Comparison of ENCODE assay signal across 9 mouse cellular contexts in genomic region chr2:13672946-13673345, GRCm38 (mm10).
A peak's percentile ranks its signal among the peaks of the same experiment; 100 is the strongest.
DNase-seq lines count a peak whose midpoint lies in the region; ATAC-seq and TF ChIP-seq lines count a peak whose summit lies in the region.
"Had no signal": no experiment of that assay in that cellular context is flagged by ENCODE, and none has a peak within 500 bp of the region (broad histone marks: within the 10 kb centered on the region; RNA-seq: fewer than 3 reads in every experiment).

No protein-coding gene starts in this region.

- H3K9me3 ChIP-seq in intestine, postnatal 0 days (ENCODE audit: control insufficient read depth): no peaks in the 10 kb centered on the region
- no peaks in the 10 kb centered on the region for H3K9me3 ChIP-seq in intestine, embryonic 15.5 days
- H3K9me3 ChIP-seq in intestine, embryonic 16.5 days (ENCODE audit: control insufficient read depth, low read length): no peaks in the 10 kb centered on the region; the same call in 1 of the 2 replicates
- H3K9me3 ChIP-seq: limb, embryonic 12.5 days had no signal

- no peak overlapping the region for H3K27ac ChIP-seq in intestine, postnatal 0 days (ENCODE audit: low read depth, low read length)
- H3K27ac ChIP-seq in intestine, embryonic 15.5 days: no peak overlapping the region
- no peak overlapping the region for H3K27ac ChIP-seq in intestine, embryonic 16.5 days (ENCODE audit: low read length)
- H3K27ac ChIP-seq: limb, embryonic 12.5 days had no signal

- ATAC-seq in intestine, postnatal 0 days: no peak
- no peak for ATAC-seq in intestine, embryonic 15.5 days
- peak; percentile 51 for ATAC-seq in activated CD4-positive, CD25-positive, alpha-beta regulatory T cell, adult 4 months
- ATAC-seq in intestine, embryonic 16.5 days: no peak

- 68% methylated on average over 3 of the region's 3 CpGs for WGBS in intestine, postnatal 0 days
- WGBS in intestine, embryonic 15.5 days: 59% methylated on average over 3 of the region's 3 CpGs
- WGBS in intestine, embryonic 16.5 days: 66% methylated on average over 3 of the region's 3 CpGs

- DNase-seq in CD8-positive naive resting alpha-beta T cell, adult 2 months (ENCODE audit: low read depth in 2 of 2, low spot score in 2 of 2): peak; percentile 54 to 61
- peak; percentile 16 for DNase-seq in lung, postnatal 10 days
- DNase-seq in thymus, postnatal 14 days: peak; percentile 70
- DNase-seq in frontal cortex, postnatal 14 days (ENCODE audit: low spot score in 2 of 2): no peak

- peak; percentile 67 for TF ChIP-seq CTCF in intestine, postnatal 0 days (IDR thresholded peaks at IDR 0.05; ENCODE audit: low read depth)

- no peak overlapping the region for H3K9ac ChIP-seq in intestine, postnatal 0 days (ENCODE audit: low read depth, low read length)
- no peak overlapping the region for H3K9ac ChIP-seq in intestine, embryonic 15.5 days
- H3K9ac ChIP-seq in intestine, embryonic 16.5 days (ENCODE audit: low read depth, low read length): no peak overlapping the region
- H3K9ac ChIP-seq: limb, embryonic 12.5 days had no signal

- H3K36me3 ChIP-seq in intestine, postnatal 0 days (ENCODE audit: control insufficient read depth, insufficient read depth): no peaks in the 10 kb centered on the region
- H3K36me3 ChIP-seq in intestine, embryonic 15.5 days: no peaks in the 10 kb centered on the region
- no peaks in the 10 kb centered on the region for H3K36me3 ChIP-seq in intestine, embryonic 16.5 days (ENCODE audit: control insufficient read depth, insufficient read depth, low read length)
- H3K36me3 ChIP-seq: limb, embryonic 12.5 days had no signal

- H3K4me2 ChIP-seq in intestine, postnatal 0 days (replicated peaks; ENCODE audit: low read depth): no peak overlapping the region
- H3K4me2 ChIP-seq in intestine, embryonic 15.5 days (replicated peaks): no peak overlapping the region
- no peak overlapping the region for H3K4me2 ChIP-seq in intestine, embryonic 16.5 days (ENCODE audit: low read depth, low read length)
- H3K4me2 ChIP-seq: limb, embryonic 12.5 days had no signal

- peaks cover 18% of the 10 kb centered on the region for H3K27me3 ChIP-seq in intestine, postnatal 0 days (replicated peaks; ENCODE audit: control insufficient read depth, insufficient read depth, low read length)
- H3K27me3 ChIP-seq in intestine, embryonic 15.5 days (replicated peaks): 0 out of 2 replicates have a peak, but pooled peaks cover 3% of the 10 kb centered on the region
- peaks cover 7% of the 10 kb centered on the region for H3K27me3 ChIP-seq in intestine, embryonic 16.5 days (replicated peaks; ENCODE audit: control insufficient read depth, insufficient read depth, low read length)
- H3K27me3 ChIP-seq: limb, embryonic 12.5 days had no signal

- no peaks in the 10 kb centered on the region for H3K4me1 ChIP-seq in intestine, postnatal 0 days (replicated peaks; ENCODE audit: control insufficient read depth, insufficient read depth, low read length)
- no peaks in the 10 kb centered on the region for H3K4me1 ChIP-seq in intestine, embryonic 15.5 days (replicated peaks)
- H3K4me1 ChIP-seq in intestine, embryonic 16.5 days (ENCODE audit: control insufficient read depth, insufficient read depth, low read length): no peaks in the 10 kb centered on the region
- H3K4me1 ChIP-seq: limb, embryonic 12.5 days had no signal

- no peak overlapping the region for H3K4me3 ChIP-seq in intestine, postnatal 0 days (ENCODE audit: low read depth, low read length)
- H3K4me3 ChIP-seq in intestine, embryonic 15.5 days (replicated peaks): no peak overlapping the region
- H3K4me3 ChIP-seq in intestine, embryonic 16.5 days (ENCODE audit: low read length): no peak overlapping the region
- H3K4me3 ChIP-seq: limb, embryonic 12.5 days had no signal

Comparison
In these comparisons a context has a peak if more than half of its experiments do, and no peak if none do; other contexts are left out.
1. DNase-seq: peak in CD8-positive naive resting alpha-beta T cell, adult 2 months (2 of 2), lung, postnatal 10 days (single experiment) and thymus, postnatal 14 days (single experiment); none in frontal cortex, postnatal 14 days (0 of 2).